Mouse (Mus musculus) retina, postnatal 7 days (tissue): Measurements from ENCODE around the gene Clk3.

Experiments used
- DNase-seq: peaks from one replicate; pipeline ENCODE4 v3.0.0-alpha.2; 2012; ENCODE audit warnings: low read depth, low spot score

Clk3 gene

GRCm38 (mm10) chr9:57765364-57766351 lies at the start of gene Clk3:
Gene Clk3 (minus strand): TSS chr9:57765860.
- DNase-seq: peak; percentile 54

GRCm38 (mm10) chr9:57814866-57815265 lies 49.2 kb upstream of the Clk3 start:
- DNase-seq: no peak

GRCm38 (mm10) chr9:57814014-57814413 lies 48.4 kb upstream of the Clk3 start:
- DNase-seq: no peak

GRCm38 (mm10) chr9:57811793-57812733 lies 46.4 kb upstream of the Clk3 start:
- DNase-seq: no peak

- no peak for DNase-seq
Observed at GRCm38 (mm10) chr9:57810691-57811090, 45.0 kb upstream of the Clk3 start.

GRCm38 (mm10) chr9:57808771-57809310 lies 43.2 kb upstream of the Clk3 start:
- DNase-seq: no peak

GRCm38 (mm10) chr9:57807174-57807651 lies 41.6 kb upstream of the Clk3 start:
- DNase-seq: no peak

GRCm38 (mm10) chr9:57806066-57806481 lies 40.4 kb upstream of the Clk3 start:
- DNase-seq: no peak

- DNase-seq: no peak
Observed at GRCm38 (mm10) chr9:57805087-57805737, 39.6 kb upstream of the Clk3 start.

GRCm38 (mm10) chr9:57803839-57804238 lies 38.2 kb upstream of the Clk3 start:
- no peak for DNase-seq

GRCm38 (mm10) chr9:57803047-57803446 lies 37.4 kb upstream of the Clk3 start:
- no peak for DNase-seq

- no peak for DNase-seq
Observed at GRCm38 (mm10) chr9:57800325-57800975, 34.8 kb upstream of the Clk3 start.

- no peak for DNase-seq
Observed at GRCm38 (mm10) chr9:57798725-57799253, 33.1 kb upstream of the Clk3 start.

GRCm38 (mm10) chr9:57797456-57797855 lies 31.8 kb upstream of the Clk3 start:
- no peak for DNase-seq

GRCm38 (mm10) chr9:57789733-57790132 lies 24.1 kb upstream of the Clk3 start:
- no peak for DNase-seq

GRCm38 (mm10) chr9:57782656-57783055 lies 17.0 kb upstream of the Clk3 start:
- no peak for DNase-seq

- peak; percentile 43 for DNase-seq
Observed at GRCm38 (mm10) chr9:57775736-57776135, 10.1 kb upstream of the Clk3 start.

GRCm38 (mm10) chr9:57775026-57775425 lies 9.4 kb upstream of the Clk3 start:
- DNase-seq: no peak

GRCm38 (mm10) chr9:57774168-57774567 lies 8.5 kb upstream of the Clk3 start:
- no peak for DNase-seq

GRCm38 (mm10) chr9:57773754-57774153 lies 8.1 kb upstream of the Clk3 start:
- no peak for DNase-seq
